Mouse (Mus musculus) forebrain, embryonic 10.5 days (tissue): ENCODE data around the gene Ier5l. TPM values are rescaled to one million over a fixed set of nuclear protein-coding genes. Genes with fewer than 3 reads are reported as not detected.

ENCODE experiments used
- DNase-seq: peaks from one replicate; pipeline ENCODE4 v3.0.0-alpha.2; 2017; ENCODE audit warnings: low spot score; ENCODE audit errors: extremely low spot score
- H3K27ac ChIP-seq: fragments of 300-500 bp; sonication (generic); 2 replicates; pipeline ENCODE4 v1.5.1; 2016; ENCODE audit warnings: mild to moderate bottlenecking
- H3K27me3 ChIP-seq: fragments of 300-500 bp; sonication (generic); 2 replicates; pipeline ENCODE4 v1.6.1; 2016; ENCODE audit warnings: mild to moderate bottlenecking; ENCODE audit not compliant: poor library complexity, severe bottlenecking
- H3K36me3 ChIP-seq: fragments of 300-500 bp; sonication (generic); replicated peaks from 2 replicates; pipeline ENCODE4 v1.6.1; 2016; ENCODE audit warnings: mild to moderate bottlenecking, moderate library complexity
- H3K4me1 ChIP-seq: fragments of 300-500 bp; sonication (generic); 2 replicates; pipeline ENCODE4 v1.6.1; 2016
- H3K4me3 ChIP-seq: fragments of 300-500 bp; sonication (generic); 2 replicates; pipeline ENCODE4 v1.5.1; 2016; ENCODE audit warnings: mild to moderate bottlenecking, moderate library complexity
- H3K9me3 ChIP-seq: fragments of 300-500 bp; sonication (generic); 2 replicates; pipeline ENCODE4 v1.6.1; 2016; ENCODE audit warnings: mild to moderate bottlenecking, moderate library complexity
- WGBS: fragments of 180-500 bp; shearing (Covaris S2); methylation state at CpG from one replicate; pipeline ENCODE4 v1.1.7; 2016; 5-methylcytosine and 5-hydroxymethylcytosine counted together
- polyA plus RNA-seq: library from polyadenylated mRNA; unstranded; fragments of >200 nt; fragmentation: Nextera tagmentation; extraction: Ambion mirVana; gene quantifications from 2 replicates; pipeline ENCODE4 v1.2.1, GENCODE M21; 2016

The Ier5l gene
- polyA plus RNA-seq, 1 experiment from 2014 or later = 1.6 TPM

- Histone ChIP-seq H3K4me1 (peaks cover 73% of the 10 kb centered on the region), H3K27ac (peak overlapping the region; percentile 97), H3K36me3 (peaks cover 81% of the 10 kb centered on the region), H3K4me3 (peak overlapping the region; percentile 22), H3K9me3 (peaks cover 11% of the 10 kb centered on the region), H3K27me3 (no peaks in the 10 kb centered on the region)
- 18% methylated on average over 2 of the region's 2 CpGs for WGBS
- DNase-seq = peak; percentile 60
Observed at GRCm38 (mm10) chr2:30445312-30445711, 28.7 kb downstream of the Ier5l start.

- H3K4me3 ChIP-seq = no peak overlapping the region
- peaks cover 2% of the 10 kb centered on the region for H3K9me3 ChIP-seq
- H3K36me3 ChIP-seq = peaks cover 81% of the 10 kb centered on the region
- no peak for DNase-seq
- no peaks in the 10 kb centered on the region for H3K27me3 ChIP-seq
- peaks cover 78% of the 10 kb centered on the region for H3K4me1 ChIP-seq
- H3K27ac ChIP-seq = peak overlapping the region; percentile 97
Observed at GRCm38 (mm10) chr2:30444450-30444849, 29.6 kb downstream of the Ier5l start.

- peaks cover 78% of the 10 kb centered on the region for H3K4me1 ChIP-seq
- peaks cover 81% of the 10 kb centered on the region for H3K36me3 ChIP-seq
- no peaks in the 10 kb centered on the region for H3K27me3 ChIP-seq
- 84% methylated on average over 5 of the region's 5 CpGs for WGBS
- H3K9me3 ChIP-seq = no peaks in the 10 kb centered on the region; the same call in 1 of the 2 replicates
- DNase-seq = no peak
- no peak overlapping the region for H3K4me3 ChIP-seq
- peak overlapping the region; percentile 97 for H3K27ac ChIP-seq
Observed at GRCm38 (mm10) chr2:30444006-30444405, 30.0 kb downstream of the Ier5l start.

- H3K4me3 ChIP-seq = no peak overlapping the region
- no peaks in the 10 kb centered on the region for H3K9me3 ChIP-seq
- H3K27me3 ChIP-seq = no peaks in the 10 kb centered on the region
- 72% methylated on average over 4 of the region's 4 CpGs for WGBS
- peaks cover 78% of the 10 kb centered on the region for H3K4me1 ChIP-seq
- peaks cover 81% of the 10 kb centered on the region for H3K36me3 ChIP-seq
- peak overlapping the region; percentile 97 for H3K27ac ChIP-seq
- no peak for DNase-seq
Observed at GRCm38 (mm10) chr2:30443281-30443680, 30.7 kb downstream of the Ier5l start.

- Histone ChIP-seq H3K9me3 (no peaks in the 10 kb centered on the region), H3K27me3 (no peaks in the 10 kb centered on the region), H3K4me3 (peak overlapping the region; percentile 42), H3K4me1 (peaks cover 76% of the 10 kb centered on the region), H3K27ac (peak overlapping the region; percentile 97), H3K36me3 (peaks cover 81% of the 10 kb centered on the region)
- DNase-seq = no peak
- WGBS = 55% methylated on average over 5 of the region's 5 CpGs
Observed at GRCm38 (mm10) chr2:30442498-30442890, 31.5 kb downstream of the Ier5l start.

GRCm38 (mm10) chr2:30441518-30442497 is 32.2 kb downstream of the Ier5l start:
- Histone ChIP-seq H3K36me3 (peaks cover 81% of the 10 kb centered on the region), H3K27me3 (no peaks in the 10 kb centered on the region), H3K9me3 (no peaks in the 10 kb centered on the region), H3K4me1 (peaks cover 70% of the 10 kb centered on the region), H3K27ac (peak overlapping the region; percentile 97), H3K4me3 (peak overlapping the region; percentile 42)
- peak; percentile 85 for DNase-seq
- 5% methylated on average over 15 of the region's 15 CpGs for WGBS

GRCm38 (mm10) chr2:30440701-30441517 is 33.1 kb downstream of the Ier5l start:
- DNase-seq = peak; percentile 65
- H3K27ac ChIP-seq = peak overlapping the region; percentile 97
- H3K9me3 ChIP-seq = no peaks in the 10 kb centered on the region
- H3K27me3 ChIP-seq = no peaks in the 10 kb centered on the region
- peaks cover 61% of the 10 kb centered on the region for H3K4me1 ChIP-seq
- peaks cover 75% of the 10 kb centered on the region for H3K36me3 ChIP-seq
- WGBS = 23% methylated on average over 12 of the region's 12 CpGs
- peak overlapping the region; percentile 42 for H3K4me3 ChIP-seq

- H3K27ac ChIP-seq = peak overlapping the region; percentile 97
- no peak overlapping the region for H3K4me3 ChIP-seq
- H3K27me3 ChIP-seq = no peaks in the 10 kb centered on the region
- H3K4me1 ChIP-seq = peaks cover 55% of the 10 kb centered on the region
- no peaks in the 10 kb centered on the region for H3K9me3 ChIP-seq
- 82% methylated on average over 3 of the region's 3 CpGs for WGBS
- H3K36me3 ChIP-seq = peaks cover 73% of the 10 kb centered on the region
- peak; percentile 15 for DNase-seq
Observed at GRCm38 (mm10) chr2:30440211-30440700, 33.8 kb downstream of the Ier5l start.

GRCm38 (mm10) chr2:30439631-30440030 is 34.4 kb downstream of the Ier5l start:
- no peaks in the 10 kb centered on the region for H3K27me3 ChIP-seq
- peaks cover 73% of the 10 kb centered on the region for H3K36me3 ChIP-seq
- no peak overlapping the region for H3K4me3 ChIP-seq
- H3K4me1 ChIP-seq = peaks cover 48% of the 10 kb centered on the region
- H3K9me3 ChIP-seq = no peaks in the 10 kb centered on the region
- DNase-seq = no peak
- 92% methylated on average over 6 of the region's 6 CpGs for WGBS
- H3K27ac ChIP-seq = peak overlapping the region; percentile 97; the same call in 1 of the 2 replicates

- peaks cover 73% of the 10 kb centered on the region for H3K36me3 ChIP-seq
- H3K4me3 ChIP-seq = no peak overlapping the region
- 93% methylated on average over 4 of the region's 4 CpGs for WGBS
- H3K27ac ChIP-seq = no peak overlapping the region
- no peaks in the 10 kb centered on the region for H3K27me3 ChIP-seq
- DNase-seq = no peak
- peaks cover 30% of the 10 kb centered on the region for H3K4me1 ChIP-seq
- H3K9me3 ChIP-seq = no peaks in the 10 kb centered on the region
Observed at GRCm38 (mm10) chr2:30437791-30438190, 36.2 kb downstream of the Ier5l start.

- Histone ChIP-seq H3K9me3 (no peaks in the 10 kb centered on the region), H3K4me1 (peaks cover 20% of the 10 kb centered on the region), H3K36me3 (peaks cover 82% of the 10 kb centered on the region), H3K4me3 (no peak overlapping the region), H3K27ac (no peak overlapping the region), H3K27me3 (no peaks in the 10 kb centered on the region)
- no peak for DNase-seq
- 86% methylated on average over 4 of the region's 4 CpGs for WGBS
Observed at GRCm38 (mm10) chr2:30436809-30437208, 37.2 kb downstream of the Ier5l start.

- Histone ChIP-seq H3K36me3 (peaks cover 89% of the 10 kb centered on the region), H3K27ac (no peak overlapping the region)
- no peak for DNase-seq
Observed at GRCm38 (mm10) chr2:30436156-30436545, 37.9 kb downstream of the Ier5l start.

More at GRCm38 (mm10) chr2:30436156-30436545, 37.9 kb downstream of the Ier5l start:
- H3K4me3 ChIP-seq = no peak overlapping the region
- 85% methylated on average over 5 of the region's 5 CpGs for WGBS
- H3K9me3 ChIP-seq = no peaks in the 10 kb centered on the region
- no peaks in the 10 kb centered on the region for H3K27me3 ChIP-seq
- peaks cover 14% of the 10 kb centered on the region for H3K4me1 ChIP-seq
